Mouse (Mus musculus) embryonic fibroblast, embryonic 13.5 days (primary cell): ENCODE data around the gene Rap1b.

ENCODE experiments used
- CTCF ChIP-seq: IDR thresholded peaks from 2 replicates; pipeline ENCODE4 v1.5.1; 2011; ENCODE audit warnings: mild to moderate bottlenecking, control low read depth, low read length, moderate library complexity, borderline replicate concordance; ENCODE audit not compliant: insufficient read depth
- POLR2A ChIP-seq: IDR thresholded peaks from 2 replicates; pipeline ENCODE4 v1.6.1; 2011; ENCODE audit warnings: low read depth, mild to moderate bottlenecking, control low read depth, low read length, moderate library complexity

DNA sequence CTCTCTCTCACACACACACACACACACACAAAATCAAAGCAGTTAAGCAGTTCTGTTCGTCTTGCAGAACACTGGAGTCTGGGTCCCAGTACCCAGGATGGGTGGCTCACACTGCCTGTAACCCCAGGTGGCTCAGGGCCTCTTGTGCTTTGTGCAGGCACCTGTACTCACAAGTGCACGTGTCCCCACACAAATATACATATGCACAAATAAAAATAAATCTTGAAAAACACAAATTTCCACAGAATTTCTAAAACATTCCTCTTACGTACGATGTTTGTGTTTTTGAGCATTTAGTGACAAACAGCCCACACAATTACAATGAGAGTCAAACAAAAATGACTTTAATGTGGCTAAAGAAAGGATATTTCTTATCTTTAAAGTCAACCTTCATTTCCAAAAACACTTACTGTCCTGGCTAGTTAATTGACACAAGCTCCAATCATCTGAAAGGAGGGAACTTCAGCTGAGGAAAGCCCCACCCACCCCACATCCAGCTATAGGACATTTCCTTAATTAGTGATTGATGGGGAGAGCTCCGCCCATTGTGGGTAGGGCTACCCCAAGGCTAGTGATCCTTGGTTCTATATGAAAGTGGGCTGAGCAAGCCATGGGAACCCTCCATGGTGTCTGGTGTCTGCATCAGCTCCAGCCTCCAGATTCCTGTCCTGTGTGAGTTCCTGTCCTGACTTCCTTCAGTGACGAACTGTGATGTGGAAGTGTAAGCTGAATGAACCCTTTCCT lies 70.3 kb downstream of the Rap1b start:
- TF ChIP-seq POLR2A (no peak), CTCF (no peak)
